Mouse (Mus musculus) T-helper 17 cell (primary cell): Measurements from ENCODE around the gene Klhdc3.

Experiments
- in situ Hi-C, 2 experiments: fragments of 300-600 bp; cut with MboI, MseI; formaldehyde crosslinking; loops; 1 replicate in 1 of 2; 2 replicates in 1 of 2; pipeline ENCODE4 v1.15.1; 2025; ENCODE audit warnings: high pct_unique_total_duplicates in 2 of 2

Klhdc3 gene

DNA sequence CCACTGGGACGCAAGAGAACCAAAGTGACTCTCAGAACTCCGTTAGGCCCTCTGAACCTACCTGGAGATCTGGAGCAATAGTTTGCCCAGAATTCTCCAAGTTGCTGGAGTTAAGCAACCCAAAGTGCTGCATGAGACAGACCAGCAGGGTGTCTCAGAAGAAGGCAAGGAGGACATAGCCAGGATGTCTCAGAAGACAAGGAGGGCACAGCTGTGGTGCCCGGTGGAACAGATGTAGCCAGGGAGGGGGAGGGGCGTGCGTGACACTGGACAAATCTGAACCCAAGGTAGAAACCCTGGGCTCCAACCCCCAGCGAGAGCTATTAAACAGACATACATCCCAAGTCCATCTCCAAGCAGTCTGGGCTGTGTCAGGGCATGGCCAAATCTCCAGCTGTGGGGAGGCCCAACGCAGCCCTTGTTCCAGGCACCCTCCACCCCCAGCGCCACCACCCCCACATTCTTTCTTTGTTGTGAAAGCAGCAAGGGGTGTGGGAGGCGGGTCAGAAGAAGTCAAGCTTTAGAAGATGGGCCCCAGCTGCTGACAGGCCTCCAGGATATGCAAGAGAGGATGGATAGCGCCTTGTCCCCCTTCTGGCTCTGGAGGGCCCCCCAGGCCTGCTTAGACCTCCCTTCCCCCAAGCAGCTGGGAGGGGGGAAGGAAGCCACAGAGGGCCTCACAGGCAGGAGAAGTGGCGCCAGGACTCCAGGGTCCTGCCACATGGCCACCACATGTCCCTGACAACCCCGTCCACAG lies 50.9 kb downstream of the Klhdc3 start:
- in situ Hi-C loops, result no loop called here

DNA sequence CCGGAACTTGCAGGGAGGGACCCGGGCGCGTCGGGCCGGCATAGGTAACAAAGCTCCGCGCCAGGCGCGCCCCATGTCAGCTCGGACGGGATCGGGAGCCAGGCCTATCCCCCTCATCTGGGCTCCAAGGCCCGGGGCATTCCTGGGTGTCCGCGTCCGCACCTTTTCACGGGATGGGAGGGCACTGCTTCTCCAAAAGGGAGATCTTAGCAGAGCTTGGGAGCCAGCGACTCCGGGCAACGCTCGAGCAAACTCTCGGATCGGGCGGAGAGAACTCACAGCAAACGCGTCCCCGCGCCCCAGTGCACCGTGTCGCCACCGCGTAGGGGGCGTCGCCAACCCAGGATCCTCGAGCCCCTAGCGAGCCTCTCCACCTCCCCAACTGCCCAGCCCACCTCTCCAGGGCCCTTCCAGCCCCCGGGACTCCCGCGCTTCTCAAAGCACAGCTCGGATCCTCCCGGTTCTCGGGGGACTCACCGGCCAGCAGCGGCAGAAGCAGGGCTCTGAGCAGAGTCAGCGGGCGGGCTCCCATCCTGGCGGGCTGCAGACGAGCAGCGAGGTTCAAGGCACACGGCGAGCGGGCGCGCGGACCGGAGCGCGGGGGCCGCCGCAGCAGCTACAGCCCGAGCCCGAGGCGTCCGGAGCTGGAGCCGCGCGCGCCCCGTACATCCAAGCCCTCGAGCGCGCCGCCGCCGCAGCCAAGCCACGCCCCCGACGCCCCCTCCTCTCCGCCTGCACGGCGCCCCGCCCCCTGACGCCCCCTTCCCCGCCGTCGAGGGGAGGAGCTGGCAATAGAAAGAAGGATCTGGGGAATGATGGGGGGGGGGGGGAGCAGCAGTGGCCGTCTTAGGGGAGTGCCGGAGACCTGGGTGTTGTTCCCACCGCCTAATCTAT lies 51.7 kb downstream of the Klhdc3 start, which contains the start of gene Ptk7:
Gene Ptk7 (minus strand): TSS at position 714 of the 894 bp plus-strand sequence.
- in situ Hi-C loops, result no loop called here

DNA sequence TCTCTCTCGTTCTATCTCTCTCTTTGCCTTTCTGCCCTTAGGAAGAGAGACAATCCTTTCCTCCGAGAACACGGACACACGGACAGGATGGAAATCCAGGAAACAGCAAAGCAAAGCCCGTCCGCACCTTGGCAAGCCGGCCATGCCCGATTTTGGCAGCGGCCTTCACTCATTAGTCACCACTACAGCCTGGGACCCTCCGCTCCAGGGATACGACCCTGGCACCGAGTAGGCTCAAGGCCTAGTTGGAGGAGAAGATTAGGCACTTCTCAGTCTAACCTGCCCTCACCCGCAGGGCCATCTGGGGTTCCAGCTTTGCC lies 52.3 kb downstream of the Klhdc3 start:
- in situ Hi-C loops, result no loop called here

DNA sequence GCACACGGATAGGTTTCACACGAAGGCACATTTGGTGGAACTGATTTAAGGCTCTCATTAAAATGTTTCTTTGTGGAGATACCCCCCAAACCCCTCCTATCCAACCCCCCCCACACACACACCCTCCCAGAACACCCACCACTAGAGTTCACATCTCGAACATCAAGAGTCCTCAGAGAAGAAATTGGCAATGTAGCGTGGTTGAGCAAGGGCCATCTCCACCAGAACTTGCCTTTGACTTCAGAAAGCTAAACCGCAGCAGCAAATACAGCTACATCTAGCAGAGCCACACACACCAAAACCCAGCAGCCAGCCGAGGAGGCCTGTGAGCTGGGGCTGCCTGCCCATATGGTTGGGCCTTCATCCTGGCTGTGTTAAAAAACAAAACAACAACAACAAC lies 53.3 kb downstream of the Klhdc3 start:
- in situ Hi-C loops, result no loop called here

DNA sequence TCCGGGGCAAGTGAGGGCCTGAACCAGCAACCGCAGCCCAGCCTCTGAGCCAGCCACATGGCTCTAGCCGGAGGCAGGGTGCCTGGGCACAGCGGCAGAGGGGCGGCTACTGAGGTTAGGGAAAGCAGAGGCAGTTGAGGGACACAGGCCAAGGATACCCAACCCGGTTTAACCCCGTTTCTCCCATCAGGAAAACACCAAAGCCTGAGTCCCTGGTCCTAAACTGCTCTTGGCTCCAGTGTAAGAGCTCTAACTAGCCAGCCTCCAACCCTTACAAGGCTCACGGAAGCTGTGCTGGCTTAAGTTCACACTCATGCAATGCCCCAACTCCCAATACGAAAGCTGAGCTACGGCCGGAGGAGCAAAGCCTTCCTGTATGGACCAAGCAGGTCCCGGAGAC lies 56.1 kb downstream of the Klhdc3 start:
- in situ Hi-C loops, result loop anchor here in 1 of 2 experiments (5.0 kb wide), 1 partner anchor 97 kb away; no protein-coding TSS in a partner anchor
